Mouse (Mus musculus) T-helper 2 cell (primary cell): ENCODE data around the gene Fpr1.
"Not testable (repeated sequence)": the region's sequence is repeated elsewhere in the genome, so short reads cannot be mapped to it uniquely, and the experiment has no call there.

Experiments used
- in situ Hi-C: fragments of 300-600 bp; cut with MboI, MseI; formaldehyde crosslinking; loops from one replicate; pipeline ENCODE4 v1.15.1; 2025; ENCODE audit warnings: high pct_unique_total_duplicates

The Fpr1 gene

DNA sequence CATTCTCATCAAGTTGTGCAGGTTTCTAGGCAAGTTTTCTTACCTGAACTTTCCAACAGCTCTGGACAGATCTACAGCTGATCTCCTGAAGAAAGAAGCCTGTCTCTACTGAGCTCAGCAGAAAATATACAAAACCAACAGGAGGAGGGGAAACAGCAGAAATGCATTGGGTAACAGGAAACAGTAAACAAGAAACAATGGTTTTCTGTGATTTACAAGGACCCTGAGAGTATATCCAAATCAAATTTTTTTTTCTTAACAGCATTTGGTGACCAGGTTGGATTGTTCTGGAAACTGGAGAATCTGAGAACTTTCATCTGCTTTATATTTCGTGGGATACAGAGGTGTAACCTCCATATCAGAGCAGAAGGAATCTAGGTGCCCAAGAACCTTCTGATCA lies at the start of gene Fpr1:
Gene Fpr1 (minus strand): TSS at position 101 of the 400 bp plus-strand sequence.
- in situ Hi-C loops = no loop called here

DNA sequence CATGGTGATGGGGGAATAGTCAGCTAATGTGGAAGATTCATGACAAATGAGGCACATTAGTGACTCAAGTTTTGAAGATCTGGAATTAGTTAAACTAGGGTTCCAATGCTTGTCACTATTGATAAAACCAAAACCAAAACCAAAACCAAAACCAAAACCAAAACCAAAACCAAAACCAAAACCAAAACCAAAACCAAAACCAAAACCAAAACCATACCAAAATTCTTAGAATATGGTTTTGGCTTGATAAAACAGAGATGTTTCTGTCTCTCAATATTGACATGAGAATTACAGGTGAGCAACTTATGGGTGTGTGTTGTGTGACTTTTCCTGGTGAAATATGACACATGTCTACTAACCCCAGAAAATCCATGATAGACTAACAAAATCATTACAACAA lies 34.0 kb upstream of the Fpr1 start:
- in situ Hi-C loops = no loop called here

DNA sequence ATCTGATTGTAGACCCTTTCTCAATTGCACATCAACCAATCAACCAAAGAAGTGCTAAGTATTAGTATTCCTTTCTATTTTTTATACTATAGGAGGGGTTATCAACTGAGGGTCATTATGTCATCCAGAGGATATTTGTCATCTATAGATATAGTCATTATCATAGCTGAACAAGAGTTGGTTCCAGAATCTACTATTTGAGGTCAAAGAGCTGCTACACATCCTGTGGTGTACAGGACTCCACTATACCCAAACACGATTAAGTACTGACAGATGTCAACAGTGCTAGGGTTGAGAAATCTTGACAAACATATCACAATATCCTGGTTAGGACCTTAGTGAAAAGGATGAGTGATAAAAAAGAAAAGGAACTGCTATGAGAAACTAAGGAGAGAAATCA lies 33.6 kb upstream of the Fpr1 start:
- in situ Hi-C loops = no loop called here

DNA sequence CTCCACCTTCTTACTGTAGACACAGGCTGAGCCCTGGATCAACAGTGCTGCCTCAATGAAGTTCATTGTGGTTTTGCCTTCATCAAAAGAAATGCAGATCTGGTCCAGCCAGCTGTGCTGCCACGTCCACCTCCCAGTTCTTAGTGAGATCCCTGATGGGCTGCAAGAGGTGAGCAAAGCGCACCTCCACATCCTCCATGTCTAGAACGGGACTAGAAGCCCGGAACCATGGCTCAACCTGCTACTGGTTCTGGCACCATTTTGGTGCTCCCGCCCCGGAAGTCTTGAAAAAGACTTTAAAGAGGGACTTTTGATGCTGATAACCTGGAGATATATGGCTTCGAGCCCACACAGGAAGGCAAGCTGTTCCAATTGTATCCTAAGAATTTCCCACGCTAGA lies 28.9 kb upstream of the Fpr1 start:
- in situ Hi-C loops = not testable (repeated sequence)

DNA sequence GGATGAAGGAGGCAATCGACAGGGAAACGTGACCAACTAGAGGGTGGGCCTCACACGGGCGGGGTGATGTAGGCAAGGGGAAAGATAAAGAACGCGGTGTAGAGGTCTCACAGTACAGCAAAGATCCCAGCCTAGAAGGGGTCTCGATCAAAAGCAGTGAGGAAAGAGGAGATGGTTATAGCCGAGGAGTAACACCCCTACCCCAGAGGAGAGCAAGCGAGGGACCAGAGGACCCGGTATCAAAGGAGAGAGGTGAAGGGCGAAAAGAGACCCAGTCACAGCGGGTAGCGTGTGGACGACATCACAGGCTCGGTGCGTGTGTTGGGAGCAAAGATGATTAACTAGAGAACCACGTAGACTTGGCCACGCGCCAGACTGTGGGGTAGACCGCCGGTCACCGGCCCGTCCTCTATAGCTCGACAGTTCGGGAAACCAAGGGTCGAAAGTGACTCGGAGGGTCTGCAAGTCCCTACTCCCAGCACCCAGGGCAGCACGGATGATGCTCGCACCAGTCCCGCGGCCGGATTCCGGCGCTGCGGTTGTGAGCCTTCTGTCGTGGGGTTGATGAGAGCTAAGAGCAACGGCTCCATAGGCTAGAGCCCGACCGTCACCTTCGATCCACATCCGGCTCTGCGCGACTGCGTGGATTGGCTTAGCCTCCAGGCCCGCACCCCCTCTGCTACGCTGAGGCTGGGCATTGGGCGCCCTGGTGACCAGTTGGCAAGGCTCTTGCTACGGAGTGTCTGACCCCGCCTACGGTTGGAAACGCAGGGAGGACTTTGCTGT lies 26.1 kb upstream of the Fpr1 start:
- in situ Hi-C loops = no loop called here

DNA sequence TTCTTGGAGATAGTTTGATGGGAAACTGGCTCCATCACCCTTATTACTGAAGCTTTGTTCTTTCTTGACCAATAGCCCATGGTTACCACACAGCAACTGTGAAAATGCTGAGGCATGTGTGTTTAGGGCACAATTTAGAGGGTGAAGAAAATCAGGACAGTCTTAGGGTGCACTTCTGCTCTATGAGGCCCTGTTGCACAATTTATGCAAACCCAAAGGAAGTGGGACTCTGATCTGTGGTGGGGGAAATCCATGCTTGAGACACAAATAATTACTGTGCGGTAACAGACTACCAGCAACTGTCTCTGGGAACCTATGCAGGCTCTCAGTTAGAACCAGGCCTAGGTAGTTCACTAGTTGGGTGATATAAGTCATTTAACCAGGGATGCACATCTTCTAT lies 17.0 kb upstream of the Fpr1 start:
- in situ Hi-C loops = no loop called here

DNA sequence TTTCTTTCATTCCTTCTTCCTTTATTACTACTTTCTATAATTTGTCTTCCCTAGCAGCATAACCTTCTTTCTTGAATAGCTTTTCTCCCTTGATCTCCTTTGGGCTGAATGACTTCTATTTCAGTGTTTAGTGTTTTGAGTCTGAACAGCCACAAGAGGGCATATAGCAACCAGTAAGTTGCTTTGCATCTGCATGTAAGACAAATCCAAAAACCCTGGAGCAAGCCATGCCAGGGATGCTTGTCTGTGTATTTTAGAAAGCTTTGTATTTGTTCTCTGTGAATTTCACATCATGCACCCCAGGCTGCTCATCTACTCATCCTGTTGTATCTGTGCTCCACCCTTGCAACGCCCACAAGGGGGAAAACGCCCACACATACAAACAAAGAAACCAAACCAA lies 15.5 kb upstream of the Fpr1 start:
- in situ Hi-C loops = loop anchor here (5.0 kb wide), 1 partner anchor 132 kb away; no protein-coding TSS in a partner anchor

DNA sequence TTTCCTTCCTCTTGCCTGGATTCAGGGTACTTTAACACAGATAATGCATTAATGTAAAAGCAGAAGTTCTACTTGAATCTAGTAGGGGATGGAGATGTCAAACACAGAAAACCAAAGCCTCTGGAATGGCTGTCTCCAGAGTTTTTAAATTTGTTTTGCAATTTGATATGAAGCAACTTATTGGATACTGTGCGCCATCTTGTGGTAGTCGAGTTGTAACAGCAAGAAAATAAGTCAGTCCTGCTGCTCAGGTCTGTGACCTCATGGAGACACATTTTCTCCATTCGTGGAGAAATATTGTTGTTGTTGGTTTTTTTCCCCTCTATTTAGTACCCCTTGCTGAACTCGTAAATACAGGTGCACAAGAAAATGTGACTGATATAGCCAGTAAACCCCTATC lies 12.3 kb upstream of the Fpr1 start:
- in situ Hi-C loops = loop anchor here (5.0 kb wide), 1 partner anchor 129 kb away; no protein-coding TSS in a partner anchor

DNA sequence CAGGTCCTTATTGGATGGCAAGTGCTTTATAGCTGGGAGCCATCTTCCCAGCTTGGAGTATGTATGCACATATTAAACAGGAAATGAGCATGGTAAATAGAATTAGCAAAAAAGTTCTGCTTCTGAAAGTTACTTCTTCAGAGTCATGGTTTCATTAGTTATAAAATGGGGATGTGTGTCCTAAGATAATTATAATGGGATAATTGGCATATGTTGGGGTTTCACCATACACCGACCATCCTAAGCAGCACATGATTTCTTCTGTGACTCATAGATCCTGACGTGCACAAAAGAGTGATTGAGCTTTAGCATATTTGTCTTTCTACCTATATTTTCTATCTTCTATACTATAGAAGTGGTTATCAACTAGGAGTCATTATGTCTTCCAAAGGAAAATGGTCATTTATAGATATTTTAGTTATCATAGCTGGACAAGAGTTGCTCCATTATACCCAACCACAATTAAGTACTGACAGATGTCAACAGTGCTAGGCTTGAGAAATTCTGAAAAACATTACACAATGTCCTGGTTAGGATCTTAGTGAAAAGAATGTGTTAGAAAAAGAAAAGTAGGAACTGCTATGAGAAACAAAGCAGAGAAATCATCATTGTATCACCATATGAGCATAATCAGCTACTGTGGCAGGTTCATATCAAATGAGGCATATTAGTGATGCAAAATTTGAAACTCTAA lies 6.1 kb upstream of the Fpr1 start:
- in situ Hi-C loops = no loop called here

DNA sequence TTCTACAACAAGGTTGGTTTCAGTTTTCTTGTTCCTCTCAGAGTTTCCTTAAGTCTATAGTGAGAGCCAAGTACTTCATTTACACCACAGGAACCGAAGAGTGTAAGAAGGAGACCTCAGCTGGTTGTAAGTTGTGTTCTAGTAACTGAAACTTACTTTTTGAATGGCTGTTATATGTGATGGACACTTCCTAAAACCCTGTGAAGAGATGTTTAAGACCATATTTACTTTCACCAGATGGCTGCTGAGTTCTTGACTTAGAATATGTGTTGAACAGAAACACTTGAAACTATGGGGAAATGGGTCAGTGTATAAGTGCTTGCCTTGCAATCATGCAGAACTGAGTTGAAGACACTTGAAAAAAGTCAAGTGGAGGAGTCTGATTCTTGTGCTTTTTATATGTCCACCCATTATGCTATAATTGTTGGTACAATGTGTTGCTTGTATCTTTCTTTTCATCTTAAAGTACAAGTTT lies 4.1 kb upstream of the Fpr1 start, which contains the start of the genes Fpr2 and Fpr3:
Gene Fpr2 (plus strand): TSS at position 51 of the 475 bp plus-strand sequence.
Gene Fpr3 (plus strand): TSS at position 79 of the 475 bp plus-strand sequence.
- in situ Hi-C loops = no loop called here

DNA sequence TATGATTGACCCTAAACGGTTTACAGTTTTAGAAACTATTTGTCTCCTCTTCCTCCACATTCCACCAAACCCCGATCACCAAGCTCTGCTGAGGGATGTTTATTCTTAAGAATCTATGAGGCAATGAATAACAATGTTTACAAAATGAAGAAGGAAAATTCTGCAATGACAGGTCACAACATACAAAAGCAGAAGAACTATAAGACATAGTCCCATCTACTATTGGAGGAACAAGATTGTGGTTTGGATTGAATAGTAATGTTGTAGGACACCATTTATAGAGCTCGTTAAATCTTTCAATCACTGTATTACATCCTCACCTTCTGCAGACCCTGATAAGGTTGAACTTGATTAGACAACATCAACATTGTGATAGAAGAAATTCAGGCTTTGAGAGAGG lies 1.1 kb downstream of the Fpr1 start:
- in situ Hi-C loops = no loop called here

DNA sequence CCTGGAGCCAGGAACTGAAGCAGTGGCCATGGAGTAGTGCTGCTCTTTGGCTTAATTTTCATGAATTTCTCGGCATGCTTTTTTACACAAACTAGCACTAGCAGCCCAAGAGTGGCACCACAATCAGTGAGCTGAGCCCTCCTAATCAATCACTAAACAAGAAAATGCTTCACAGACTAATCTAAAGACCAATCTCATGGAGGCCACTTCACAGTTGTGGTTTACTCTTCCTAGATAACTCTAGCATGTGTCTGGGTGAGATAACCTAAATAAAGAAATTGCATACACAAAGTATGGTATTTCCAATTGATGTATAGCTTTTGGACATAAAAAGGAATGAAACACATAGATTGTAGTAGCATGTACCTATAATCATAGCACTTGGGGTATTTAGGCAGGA lies 4.4 kb downstream of the Fpr1 start:
- in situ Hi-C loops = no loop called here

DNA sequence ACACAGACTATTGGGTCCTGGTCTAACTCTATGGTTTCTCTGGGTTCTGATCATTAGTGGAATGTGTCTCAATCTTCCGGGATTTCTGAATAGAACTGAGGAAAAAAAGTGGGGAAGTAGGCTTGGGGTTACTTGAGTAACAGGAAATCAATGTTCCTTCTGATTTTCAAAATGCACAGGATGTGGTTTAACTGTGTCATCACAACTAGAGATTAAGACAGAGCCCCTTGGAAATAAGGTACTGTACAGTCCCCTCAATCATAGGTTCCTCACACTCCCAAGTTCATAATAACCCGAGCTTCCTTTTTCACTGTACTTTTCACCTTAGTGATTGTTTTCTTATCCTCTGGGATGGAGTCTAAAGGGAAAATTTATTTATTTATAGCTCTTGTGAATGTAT lies 12.0 kb downstream of the Fpr1 start:
- in situ Hi-C loops = no loop called here

DNA sequence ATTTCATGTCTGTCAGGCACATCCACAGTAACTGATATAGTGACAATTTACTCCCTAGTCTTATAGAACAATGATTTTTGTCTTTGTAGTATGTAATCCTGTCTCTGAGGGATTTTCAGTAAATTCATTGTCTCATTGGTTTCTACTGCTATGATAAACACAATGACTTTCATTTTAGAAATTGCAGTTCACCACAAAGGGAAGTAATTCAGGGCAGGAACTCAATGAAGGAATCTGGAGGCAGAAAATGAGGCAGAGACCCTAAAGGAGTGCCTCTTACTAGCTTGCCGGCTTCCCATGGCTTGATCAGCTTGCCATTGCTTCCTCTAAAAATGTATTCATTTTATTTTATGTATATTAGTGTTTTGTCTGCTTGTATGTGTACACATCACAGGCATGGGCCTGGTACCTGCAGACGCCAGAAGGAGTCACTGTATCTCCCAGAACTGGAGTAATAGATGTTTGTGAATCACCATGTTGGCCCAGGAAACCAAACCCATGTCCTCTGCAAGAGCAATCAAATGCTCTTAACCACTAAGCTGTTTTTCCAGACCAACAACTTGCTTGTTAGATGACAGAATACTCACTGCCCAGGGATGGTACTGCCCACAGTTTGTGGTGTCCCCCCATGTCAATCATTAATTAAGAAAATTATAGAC lies 12.7 kb downstream of the Fpr1 start:
- in situ Hi-C loops = no loop called here

DNA sequence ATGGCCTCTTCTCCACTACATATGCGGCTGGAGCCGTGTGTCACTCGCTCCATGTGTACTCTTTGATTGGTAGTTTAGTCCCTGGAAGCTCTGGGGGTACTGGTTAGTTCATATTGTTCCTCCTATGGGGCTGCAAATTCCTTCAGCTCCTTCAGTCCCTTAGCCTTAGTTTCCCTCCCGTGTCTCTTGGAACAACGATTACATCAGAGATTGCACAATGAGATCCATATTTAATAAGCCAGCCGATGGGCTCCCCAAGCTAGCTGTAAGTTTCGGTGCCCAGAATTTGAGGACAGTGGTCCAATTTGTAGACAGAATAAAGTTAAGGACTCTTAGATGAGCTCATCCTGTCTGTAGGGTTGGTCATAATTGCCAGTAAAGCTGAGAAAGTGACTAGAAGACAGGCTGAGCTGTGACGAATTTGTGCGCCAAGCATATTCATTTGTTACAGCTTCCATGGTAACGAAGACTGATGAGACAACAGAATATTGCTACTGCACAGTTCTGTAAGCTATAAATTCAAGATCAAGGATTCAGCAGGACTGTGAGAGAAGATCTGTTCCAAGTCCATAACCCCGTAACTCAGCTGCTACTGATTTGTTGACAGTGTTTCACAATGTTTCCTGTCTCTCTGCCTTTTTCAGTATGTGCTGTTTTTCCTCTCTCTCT lies 16.8 kb downstream of the Fpr1 start:
- in situ Hi-C loops = no loop called here

DNA sequence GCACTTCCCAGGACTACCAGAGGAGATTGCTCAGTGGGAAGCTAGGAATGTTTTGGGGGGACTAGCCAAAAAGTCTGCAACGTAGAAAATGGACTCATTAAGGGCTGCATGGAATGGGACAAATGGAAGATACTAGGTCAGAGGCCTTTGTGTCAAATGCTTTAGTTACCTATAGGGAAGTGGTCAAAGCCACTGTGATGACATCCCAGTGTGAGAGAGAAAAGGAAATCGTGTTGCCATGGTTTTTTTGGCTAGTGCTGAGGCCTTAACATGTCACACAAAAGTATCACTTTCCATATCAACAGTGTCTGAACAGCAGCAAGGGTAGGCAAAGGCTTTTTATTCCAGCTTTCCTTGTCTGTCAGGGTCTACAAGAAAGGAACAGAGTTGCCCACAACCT lies 18.6 kb downstream of the Fpr1 start:
- in situ Hi-C loops = no loop called here

DNA sequence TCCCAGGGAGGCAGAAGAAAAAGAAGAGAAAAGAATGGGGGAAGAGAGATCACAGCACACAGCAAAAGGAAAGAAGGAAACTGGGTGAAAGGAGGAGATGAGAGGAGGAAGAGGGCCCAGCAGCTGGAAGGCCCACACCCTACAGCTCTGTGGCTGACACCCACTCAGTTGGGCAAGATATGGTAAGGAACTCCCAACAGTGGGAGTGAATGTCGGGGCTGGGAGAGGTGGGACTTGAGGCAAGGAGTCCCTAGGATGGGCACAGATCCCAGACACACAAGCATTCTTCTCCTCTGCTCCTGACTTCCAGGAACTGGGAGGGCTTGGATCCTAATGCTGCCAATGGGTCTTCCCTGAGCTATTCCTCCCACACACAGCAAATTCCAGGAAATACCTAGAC lies 21.4 kb downstream of the Fpr1 start:
- in situ Hi-C loops = no loop called here

DNA sequence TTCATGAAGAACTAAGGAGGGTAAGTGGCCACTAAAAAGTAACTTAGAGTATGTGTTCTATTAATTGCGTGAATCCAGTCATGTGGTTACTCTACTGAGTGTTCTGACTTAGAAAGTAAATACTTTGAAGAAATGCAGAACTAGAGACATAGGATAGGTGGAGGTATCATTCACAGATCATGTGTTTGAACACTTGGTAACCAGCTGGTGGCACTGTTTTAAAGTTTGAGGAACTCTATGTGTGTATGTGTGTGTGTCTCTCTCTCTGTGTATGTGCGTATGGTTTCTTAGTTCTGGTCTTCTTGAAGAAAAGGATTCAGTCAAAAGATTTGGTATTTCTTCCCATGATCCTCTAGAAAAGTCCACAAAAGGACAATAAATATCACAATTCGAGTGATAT lies 23.6 kb downstream of the Fpr1 start:
- in situ Hi-C loops = no loop called here

DNA sequence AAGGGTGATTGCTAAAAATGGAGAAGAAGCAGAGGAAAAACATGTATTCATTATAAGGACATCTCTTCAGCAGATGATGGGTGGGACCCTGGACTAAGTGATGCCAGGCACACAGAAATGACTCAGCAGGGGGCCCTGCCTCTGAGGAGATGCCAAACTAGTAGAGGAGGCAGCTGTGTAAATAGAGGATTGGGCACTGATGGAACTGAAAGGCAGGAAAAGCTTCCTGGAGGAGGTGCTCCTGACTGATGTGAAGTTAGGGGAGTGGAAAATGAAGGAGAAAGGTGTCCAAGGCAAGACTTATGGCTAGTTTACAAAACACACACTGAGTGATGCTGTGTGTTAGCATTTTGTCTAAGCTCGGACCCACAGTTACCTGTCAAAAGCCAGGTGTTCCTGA lies 26.3 kb downstream of the Fpr1 start:
- in situ Hi-C loops = no loop called here

DNA sequence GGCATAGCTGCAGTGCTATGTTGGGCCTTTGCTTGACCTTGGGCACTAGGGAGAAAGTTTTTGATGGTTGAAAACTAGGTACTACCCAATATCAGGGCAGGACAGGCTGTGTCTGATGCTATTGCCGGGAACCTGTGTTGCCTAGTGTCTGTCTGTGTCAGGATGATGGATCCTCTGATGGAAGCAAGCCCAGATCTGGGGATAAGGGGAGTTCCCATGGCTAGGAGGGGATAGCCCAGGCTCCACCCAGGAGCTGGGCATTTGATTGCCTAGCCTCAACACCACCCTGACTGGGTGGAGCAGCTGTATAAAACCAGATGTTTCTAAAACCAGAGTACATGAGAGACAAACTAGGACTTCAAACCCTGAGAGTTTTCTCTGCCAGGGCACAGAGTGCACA lies 27.1 kb downstream of the Fpr1 start:
- in situ Hi-C loops = no loop called here

DNA sequence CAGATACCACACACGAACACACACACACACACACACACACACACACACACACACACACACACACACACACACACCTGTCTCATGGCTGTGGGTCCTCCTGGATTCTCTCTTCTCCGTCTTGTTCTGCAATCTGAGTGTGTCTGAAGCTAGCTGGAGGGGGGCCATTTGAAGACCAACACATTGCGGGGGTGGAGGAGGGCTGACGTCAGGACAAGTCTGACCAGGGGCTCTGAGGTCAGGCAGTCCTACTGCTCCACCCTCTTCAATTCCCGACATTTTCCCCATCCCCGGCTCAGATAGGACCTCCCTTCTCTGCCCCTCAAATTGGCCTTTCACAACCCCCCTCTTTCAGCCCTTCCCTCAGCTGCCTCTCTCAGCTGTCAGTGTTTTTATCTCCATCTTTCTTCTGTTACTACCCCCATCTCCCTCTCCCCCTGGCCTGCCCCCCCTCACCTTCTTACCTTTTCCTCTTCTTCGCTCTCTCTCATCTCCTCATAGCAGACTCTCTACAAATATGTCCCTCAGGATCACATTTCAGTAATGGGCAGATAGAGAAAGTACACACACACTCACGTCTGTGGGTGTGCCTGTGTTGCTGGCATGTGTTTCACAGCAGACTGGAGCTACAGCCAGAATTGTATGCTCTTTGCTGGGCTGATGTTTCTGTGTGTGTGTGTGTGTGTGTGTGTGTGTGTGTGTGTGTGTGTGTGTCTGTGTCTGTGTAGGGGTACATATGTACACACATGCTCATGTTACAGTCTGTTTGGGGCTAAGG lies 28.5 kb downstream of the Fpr1 start, which contains the start of gene Has1:
Gene Has1 (minus strand): TSS at position 142 of the 775 bp plus-strand sequence.
- in situ Hi-C loops = no loop called here
